Mouse (Mus musculus): Measurements from ENCODE around the gene Cfd.

DNA sequence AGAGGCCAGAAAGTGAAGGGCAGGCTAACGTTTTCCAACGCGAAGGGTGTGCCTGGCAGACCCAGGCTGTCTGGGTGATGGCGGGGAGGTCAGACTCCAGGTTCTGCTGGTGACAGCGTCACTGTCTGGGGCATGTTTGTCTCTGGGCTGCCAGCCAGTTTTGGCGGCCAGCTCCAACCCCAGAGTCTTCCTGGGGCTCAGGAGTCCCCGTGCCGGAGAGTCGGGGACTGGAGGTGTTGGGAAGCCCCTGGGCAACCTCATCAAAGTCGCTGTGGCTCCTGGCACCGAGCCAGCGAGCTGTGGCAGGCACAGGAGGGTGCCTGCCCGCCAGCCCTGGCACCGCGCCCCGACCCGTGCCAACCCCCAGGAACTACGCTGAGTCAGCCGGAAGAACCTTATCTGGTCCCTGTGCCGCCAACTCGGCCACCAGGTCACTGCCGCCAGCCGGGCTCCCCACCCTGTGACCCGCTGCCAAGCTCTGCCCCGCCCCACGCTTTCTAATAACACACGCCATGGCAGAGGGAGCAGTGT lies 46.3 kb downstream of the Cfd start:
- TF ChIP-seq CHD2 (IDR thresholded peaks at IDR 0.05; ENCODE audit: low read length), result no peak
- TF ChIP-seq CTCF (conservative IDR thresholded peaks at IDR 0.05 in 1 of 2, IDR thresholded peaks at IDR 0.05 in 1 of 2; ENCODE audit: low read depth in 2 of 2, low read length in 2 of 2), result no peak
- no peak; the same call in 1 of the 2 replicates for TF ChIP-seq POLR2A (IDR thresholded peaks at IDR 0.05; ENCODE audit: low read depth, low read length)
- no peak for TF ChIP-seq EP300 (IDR thresholded peaks at IDR 0.05; ENCODE audit: low read length)
- TF ChIP-seq SMC3 (IDR thresholded peaks at IDR 0.05; ENCODE audit: low read depth, low read length), result no peak
- TF ChIP-seq ZMIZ1 (IDR thresholded peaks at IDR 0.05; ENCODE audit: low read depth, low read length), result no peak
- no peak for TF ChIP-seq MAX (IDR thresholded peaks at IDR 0.05; ENCODE audit: low read length)
- TF ChIP-seq ELF1 (IDR thresholded peaks at IDR 0.05; ENCODE audit: low read depth, low read length), result no peak
- TF ChIP-seq MAZ (IDR thresholded peaks at IDR 0.05; ENCODE audit: low read depth, low read length), result no peak
- no peak for TF ChIP-seq TBP (conservative IDR thresholded peaks at IDR 0.05; ENCODE audit: low read depth, low read length)
- TF ChIP-seq MAFK (IDR thresholded peaks at IDR 0.05; ENCODE audit: insufficient replicate concordance, low read length), result no peak
